Mouse (Mus musculus) c-Kit-negative CD71-positive TER-119-positive erythroid progenitor cells, embryonic 14.5 days (primary cell): ENCODE results near the gene Kat6b.

Experiments used
- DNase-seq: peaks from one replicate; pipeline ENCODE4 v3.0.0-alpha.2; 2013; ENCODE audit warnings: low read depth, low spot score

Kat6b gene

GRCm38 (mm10) chr14:21705462-21705861, 224.2 kb downstream of the Kat6b start:
- no peak for DNase-seq

GRCm38 (mm10) chr14:21706759-21707571, 225.7 kb downstream of the Kat6b start:
- no peak for DNase-seq

- DNase-seq, result no peak
Measured at GRCm38 (mm10) chr14:21709545-21709944, 228.3 kb downstream of the Kat6b start.

GRCm38 (mm10) chr14:21711231-21711630, 230.0 kb downstream of the Kat6b start:
- no peak for DNase-seq

- no peak for DNase-seq
Measured at GRCm38 (mm10) chr14:21714486-21714885, 233.3 kb downstream of the Kat6b start, which contains the start of gene Dupd1. Gene Dupd1 (minus strand): TSS chr14:21714576.

GRCm38 (mm10) chr14:21719646-21720383, 238.6 kb downstream of the Kat6b start:
- no peak for DNase-seq

- DNase-seq, result no peak
Measured at GRCm38 (mm10) chr14:21720430-21721205, 239.4 kb downstream of the Kat6b start.
